Mouse (Mus musculus): ENCODE results near the gene Ust. TPM values are rescaled to one million over a fixed set of nuclear protein-coding genes. Genes with fewer than 3 reads are reported as not detected.

Gene Ust
- polyA plus RNA-seq, 1 experiment from 2014 or later = 2.5 TPM

- 71% methylated on average over 3 of the region's 3 CpGs for WGBS
- Histone ChIP-seq H3K9ac (ENCODE audit: low read depth, low read length) (no peak overlapping the region), H3K4me2 (ENCODE audit: low read depth, low read length) (no peak overlapping the region), H3K4me1 (ENCODE audit: control insufficient read depth, insufficient read depth, low read length) (no peaks in the 10 kb centered on the region), H3K36me3 (ENCODE audit: control insufficient read depth, insufficient read depth, low read length) (no peaks in the 10 kb centered on the region), H3K27me3 (replicated peaks; ENCODE audit: control insufficient read depth, insufficient read depth, low read length) (no peaks in the 10 kb centered on the region), H3K27ac (ENCODE audit: low read length) (no peak overlapping the region), H3K4me3 (ENCODE audit: low read length) (no peak overlapping the region), H3K9me3 (ENCODE audit: control insufficient read depth, low read length) (no peaks in the 10 kb centered on the region)
- ATAC-seq = no peak
Observed at GRCm38 (mm10) chr10:8228375-8228743, 290.3 kb downstream of the Ust start.

GRCm38 (mm10) chr10:8227705-8228374 lies 290.8 kb downstream of the Ust start:
- 52% methylated on average over 5 of the region's 5 CpGs for WGBS

GRCm38 (mm10) chr10:8226650-8227049 lies 292.0 kb downstream of the Ust start:
- no peak overlapping the region for H3K4me3 ChIP-seq (ENCODE audit: low read length)
- H3K4me1 ChIP-seq (ENCODE audit: control insufficient read depth, insufficient read depth, low read length) = no peaks in the 10 kb centered on the region
- H3K4me2 ChIP-seq (ENCODE audit: low read depth, low read length) = no peak overlapping the region
- no peak overlapping the region for H3K27ac ChIP-seq (ENCODE audit: low read length)
- no peaks in the 10 kb centered on the region for H3K27me3 ChIP-seq (replicated peaks; ENCODE audit: control insufficient read depth, insufficient read depth, low read length)
- peak; percentile 53 for ATAC-seq
- no peaks in the 10 kb centered on the region for H3K36me3 ChIP-seq (ENCODE audit: control insufficient read depth, insufficient read depth, low read length)
- H3K9ac ChIP-seq (ENCODE audit: low read depth, low read length) = no peak overlapping the region
- no peaks in the 10 kb centered on the region for H3K9me3 ChIP-seq (ENCODE audit: control insufficient read depth, low read length)
- WGBS = 65% methylated on average over 3 of the region's 3 CpGs

More at GRCm38 (mm10) chr10:8227705-8228374, 290.8 kb downstream of the Ust start:
- Histone ChIP-seq H3K9me3 (ENCODE audit: control insufficient read depth, low read length) (no peaks in the 10 kb centered on the region), H3K4me1 (ENCODE audit: control insufficient read depth, insufficient read depth, low read length) (no peaks in the 10 kb centered on the region), H3K36me3 (ENCODE audit: control insufficient read depth, insufficient read depth, low read length) (no peaks in the 10 kb centered on the region), H3K4me3 (ENCODE audit: low read length) (no peak overlapping the region), H3K27me3 (replicated peaks; ENCODE audit: control insufficient read depth, insufficient read depth, low read length) (no peaks in the 10 kb centered on the region), H3K4me2 (ENCODE audit: low read depth, low read length) (no peak overlapping the region), H3K27ac (ENCODE audit: low read length) (no peak overlapping the region), H3K9ac (ENCODE audit: low read depth, low read length) (no peak overlapping the region)
- ATAC-seq = no peak

GRCm38 (mm10) chr10:8224641-8225040 lies 294.0 kb downstream of the Ust start:
- no peak for ATAC-seq
- Histone ChIP-seq H3K4me3 (ENCODE audit: low read length) (no peak overlapping the region), H3K27ac (ENCODE audit: low read length) (no peak overlapping the region), H3K4me2 (ENCODE audit: low read depth, low read length) (no peak overlapping the region), H3K9ac (ENCODE audit: low read depth, low read length) (no peak overlapping the region), H3K36me3 (ENCODE audit: control insufficient read depth, insufficient read depth, low read length) (no peaks in the 10 kb centered on the region), H3K27me3 (replicated peaks; ENCODE audit: control insufficient read depth, insufficient read depth, low read length) (no peaks in the 10 kb centered on the region), H3K9me3 (ENCODE audit: control insufficient read depth, low read length) (no peaks in the 10 kb centered on the region), H3K4me1 (ENCODE audit: control insufficient read depth, insufficient read depth, low read length) (no peaks in the 10 kb centered on the region)
- 55% methylated on average over 2 of the region's 2 CpGs for WGBS

- Histone ChIP-seq H3K4me2 (ENCODE audit: low read depth, low read length) (no peak overlapping the region), H3K27me3 (replicated peaks; ENCODE audit: control insufficient read depth, insufficient read depth, low read length) (no peaks in the 10 kb centered on the region), H3K9me3 (ENCODE audit: control insufficient read depth, low read length) (no peaks in the 10 kb centered on the region), H3K4me3 (ENCODE audit: low read length) (no peak overlapping the region), H3K36me3 (ENCODE audit: control insufficient read depth, insufficient read depth, low read length) (no peaks in the 10 kb centered on the region), H3K4me1 (ENCODE audit: control insufficient read depth, insufficient read depth, low read length) (no peaks in the 10 kb centered on the region), H3K27ac (ENCODE audit: low read length) (no peak overlapping the region), H3K9ac (ENCODE audit: low read depth, low read length) (no peak overlapping the region)
- 70% methylated on average over 8 of the region's 8 CpGs for WGBS
- no peak for ATAC-seq
Observed at GRCm38 (mm10) chr10:8224046-8224445, 294.6 kb downstream of the Ust start.

- H3K36me3 ChIP-seq (ENCODE audit: control insufficient read depth, insufficient read depth, low read length) = no peaks in the 10 kb centered on the region
- H3K27me3 ChIP-seq (replicated peaks; ENCODE audit: control insufficient read depth, insufficient read depth, low read length) = no peaks in the 10 kb centered on the region
- H3K9ac ChIP-seq (ENCODE audit: low read depth, low read length) = no peak overlapping the region
- WGBS = 31% methylated on average over 8 of the region's 8 CpGs
- H3K27ac ChIP-seq (ENCODE audit: low read length) = no peak overlapping the region
- peaks cover 9% of the 10 kb centered on the region for H3K4me1 ChIP-seq (ENCODE audit: control insufficient read depth, insufficient read depth, low read length)
- no peak overlapping the region for H3K4me2 ChIP-seq (ENCODE audit: low read depth, low read length)
- no peak for ATAC-seq
- H3K4me3 ChIP-seq (ENCODE audit: low read length) = no peak overlapping the region
- H3K9me3 ChIP-seq (ENCODE audit: control insufficient read depth, low read length) = no peaks in the 10 kb centered on the region
Observed at GRCm38 (mm10) chr10:8216946-8217345, 301.7 kb downstream of the Ust start.

- no peaks in the 10 kb centered on the region for H3K9me3 ChIP-seq (ENCODE audit: control insufficient read depth, low read length)
- H3K4me1 ChIP-seq (ENCODE audit: control insufficient read depth, insufficient read depth, low read length) = peaks cover 9% of the 10 kb centered on the region
- H3K9ac ChIP-seq (ENCODE audit: low read depth, low read length) = no peak overlapping the region
- H3K4me2 ChIP-seq (ENCODE audit: low read depth, low read length) = no peak overlapping the region
- H3K36me3 ChIP-seq (ENCODE audit: control insufficient read depth, insufficient read depth, low read length) = no peaks in the 10 kb centered on the region
- H3K27me3 ChIP-seq (replicated peaks; ENCODE audit: control insufficient read depth, insufficient read depth, low read length) = no peaks in the 10 kb centered on the region
- no peak for ATAC-seq
- H3K27ac ChIP-seq (ENCODE audit: low read length) = no peak overlapping the region
- 93% methylated on average over 3 of the region's 3 CpGs for WGBS
- H3K4me3 ChIP-seq (ENCODE audit: low read length) = no peak overlapping the region
Observed at GRCm38 (mm10) chr10:8215181-8215580, 303.4 kb downstream of the Ust start.

GRCm38 (mm10) chr10:8213906-8214421 lies 304.7 kb downstream of the Ust start:
- no peak overlapping the region for H3K9ac ChIP-seq (ENCODE audit: low read depth, low read length)
- H3K4me3 ChIP-seq (ENCODE audit: low read length) = no peak overlapping the region

GRCm38 (mm10) chr10:8213266-8213905 lies 305.2 kb downstream of the Ust start:
- WGBS = 41% methylated on average over 10 of the region's 10 CpGs
- Histone ChIP-seq H3K4me1 (ENCODE audit: control insufficient read depth, insufficient read depth, low read length) (peaks cover 9% of the 10 kb centered on the region), H3K36me3 (ENCODE audit: control insufficient read depth, insufficient read depth, low read length) (no peaks in the 10 kb centered on the region), H3K27ac (ENCODE audit: low read length) (peak overlapping the region; percentile 43; the same call in 1 of the 2 replicates), H3K27me3 (replicated peaks; ENCODE audit: control insufficient read depth, insufficient read depth, low read length) (no peaks in the 10 kb centered on the region), H3K9me3 (ENCODE audit: control insufficient read depth, low read length) (no peaks in the 10 kb centered on the region), H3K4me3 (ENCODE audit: low read length) (no peak overlapping the region), H3K4me2 (ENCODE audit: low read depth, low read length) (peak overlapping the region; percentile 3; the same call in 1 of the 2 replicates), H3K9ac (ENCODE audit: low read depth, low read length) (no peak overlapping the region)
- peak; percentile 78 for ATAC-seq

More at GRCm38 (mm10) chr10:8213906-8214421, 304.7 kb downstream of the Ust start:
- 17% methylated on average over 16 of the region's 16 CpGs for WGBS
- Histone ChIP-seq H3K4me2 (ENCODE audit: low read depth, low read length) (peak overlapping the region; percentile 3; the same call in 1 of the 2 replicates), H3K4me1 (ENCODE audit: control insufficient read depth, insufficient read depth, low read length) (peaks cover 9% of the 10 kb centered on the region), H3K9me3 (ENCODE audit: control insufficient read depth, low read length) (no peaks in the 10 kb centered on the region), H3K36me3 (ENCODE audit: control insufficient read depth, insufficient read depth, low read length) (no peaks in the 10 kb centered on the region), H3K27ac (ENCODE audit: low read length) (peak overlapping the region; percentile 43; the same call in 1 of the 2 replicates), H3K27me3 (replicated peaks; ENCODE audit: control insufficient read depth, insufficient read depth, low read length) (no peaks in the 10 kb centered on the region)
- ATAC-seq = peak; percentile 83

Measured in intestine, embryonic 16.5 days (tissue).